Mouse (Mus musculus) embryonic facial prominence, embryonic 11.5 days (tissue): Measurements from ENCODE around the gene Col4a3. TPM values are rescaled to one million over a fixed set of nuclear protein-coding genes. Genes with fewer than 3 reads are reported as not detected.

Source experiments
- ATAC-seq: fragments of 200-750 bp; cut with Nextera tagmentation; replicated peaks from 2 replicates; pipeline ENCODE4 v1.8.0; 2017; ENCODE audit warnings: low read depth; ENCODE audit not compliant: insufficient number of reproducible peaks, low FRiP score, low TSS enrichment
- DNase-seq: peaks from one replicate; pipeline ENCODE4 v3.0.0-alpha.2; 2015; ENCODE audit warnings: low spot score
- H3K27ac ChIP-seq: fragments of 300-500 bp; sonication (generic); replicated peaks from 2 replicates; pipeline ENCODE4 v1.5.1; 2014; ENCODE audit warnings: mild to moderate bottlenecking, low read depth, low read length, control low read depth
- H3K27me3 ChIP-seq: fragments of 300-500 bp; sonication (generic); 2 replicates; pipeline ENCODE4 v1.6.1; 2014; ENCODE audit warnings: mild to moderate bottlenecking, low read length, moderate library complexity, mixed read lengths; ENCODE audit not compliant: control insufficient read depth, insufficient read depth
- H3K36me3 ChIP-seq: fragments of 300-500 bp; sonication (generic); replicated peaks from 2 replicates; pipeline ENCODE4 v1.6.1; 2014; ENCODE audit warnings: low read depth, mild to moderate bottlenecking, low read length, moderate library complexity, mixed read lengths; ENCODE audit not compliant: control insufficient read depth, insufficient read depth
- H3K4me1 ChIP-seq: fragments of 300-500 bp; sonication (generic); 2 replicates; pipeline ENCODE4 v1.6.1; 2014; ENCODE audit warnings: low read length, mixed read lengths; ENCODE audit not compliant: control insufficient read depth, insufficient read depth
- H3K4me2 ChIP-seq: fragments of 300-500 bp; sonication (generic); 2 replicates; pipeline ENCODE4 v1.6.1; 2014; ENCODE audit warnings: low read depth, mild to moderate bottlenecking, control low read depth, low read length, moderate library complexity
- H3K4me3 ChIP-seq: fragments of 300-500 bp; sonication (generic); 2 replicates; pipeline ENCODE4 v1.5.1; 2014; ENCODE audit warnings: low read depth, low read length, control low read depth
- H3K9ac ChIP-seq: fragments of 300-500 bp; sonication (generic); replicated peaks from 2 replicates; pipeline ENCODE4 v1.6.1; 2014; ENCODE audit warnings: mild to moderate bottlenecking, control low read depth, low read length
- H3K9me3 ChIP-seq: fragments of 300-500 bp; sonication (generic); replicated peaks from 2 replicates; pipeline ENCODE4 v1.6.1; 2016; ENCODE audit warnings: mild to moderate bottlenecking, low read length, inconsistent platforms, mixed read lengths; ENCODE audit not compliant: control insufficient read depth
- WGBS: fragments of 180-500 bp; shearing (Covaris S2); extraction: QIAGEN DNeasy Blood & Tissue Kit; methylation state at CpG from one replicate; pipeline ENCODE4 v1.1.7; 2014; 5-methylcytosine and 5-hydroxymethylcytosine counted together
- polyA plus RNA-seq: library from polyadenylated mRNA; unstranded; fragments of >200 nt; fragmentation: Nextera tagmentation; extraction: Ambion mirVana; gene quantifications from 2 replicates; pipeline ENCODE4 v1.2.1, GENCODE M21; 2014

The Col4a3 gene
- polyA plus RNA-seq, 1 experiment from 2014 or later, result 0.18 TPM

GRCm38 (mm10) chr1:82738066-82738465, 151.3 kb downstream of the Col4a3 start:
- ATAC-seq, result no peak
- Histone ChIP-seq H3K9ac (no peak overlapping the region), H3K36me3 (no peaks in the 10 kb centered on the region; the same call in 1 of the 2 replicates), H3K9me3 (no peaks in the 10 kb centered on the region), H3K4me2 (no peak overlapping the region), H3K27ac (no peak overlapping the region), H3K27me3 (no peaks in the 10 kb centered on the region), H3K4me1 (no peaks in the 10 kb centered on the region), H3K4me3 (no peak overlapping the region)
- no peak for DNase-seq
- 93% methylated on average over 1 of the region's 1 CpGs for WGBS

GRCm38 (mm10) chr1:82741539-82741938, 154.8 kb downstream of the Col4a3 start:
- Histone ChIP-seq H3K9me3 (no peaks in the 10 kb centered on the region), H3K36me3 (no peaks in the 10 kb centered on the region), H3K4me2 (no peak overlapping the region), H3K9ac (no peak overlapping the region), H3K4me3 (no peak overlapping the region), H3K27ac (no peak overlapping the region), H3K27me3 (no peaks in the 10 kb centered on the region), H3K4me1 (no peaks in the 10 kb centered on the region)
- ATAC-seq, result no peak
- no peak for DNase-seq
- 85% methylated on average over 7 of the region's 7 CpGs for WGBS

GRCm38 (mm10) chr1:82743962-82744361, 157.2 kb downstream of the Col4a3 start:
- ATAC-seq, result no peak
- Histone ChIP-seq H3K4me3 (no peak overlapping the region), H3K27ac (no peak overlapping the region), H3K27me3 (no peaks in the 10 kb centered on the region), H3K9me3 (no peaks in the 10 kb centered on the region), H3K36me3 (no peaks in the 10 kb centered on the region), H3K9ac (no peak overlapping the region), H3K4me2 (no peak overlapping the region), H3K4me1 (no peaks in the 10 kb centered on the region)
- no peak for DNase-seq
- 90% methylated on average over 3 of the region's 3 CpGs for WGBS

- no peak overlapping the region for H3K27ac ChIP-seq
- 84% methylated on average over 4 of the region's 4 CpGs for WGBS
- no peak for DNase-seq
- no peaks in the 10 kb centered on the region for H3K27me3 ChIP-seq
- H3K9ac ChIP-seq, result no peak overlapping the region
- no peaks in the 10 kb centered on the region for H3K9me3 ChIP-seq
- H3K4me3 ChIP-seq, result no peak overlapping the region
- no peak; the same call in 1 of the 2 replicates for ATAC-seq
- no peak overlapping the region for H3K4me2 ChIP-seq
- H3K4me1 ChIP-seq, result no peaks in the 10 kb centered on the region
- H3K36me3 ChIP-seq, result no peaks in the 10 kb centered on the region
Observed at GRCm38 (mm10) chr1:82746408-82746807, 159.7 kb downstream of the Col4a3 start.

- WGBS, result 88% methylated on average over 2 of the region's 2 CpGs
- H3K36me3 ChIP-seq, result no peaks in the 10 kb centered on the region
- ATAC-seq, result no peak
Observed at GRCm38 (mm10) chr1:82747714-82748452, 161.2 kb downstream of the Col4a3 start.

GRCm38 (mm10) chr1:82759520-82759919, 172.8 kb downstream of the Col4a3 start:
- Histone ChIP-seq H3K27ac (no peak overlapping the region), H3K9me3 (no peaks in the 10 kb centered on the region), H3K4me2 (no peak overlapping the region), H3K27me3 (no peaks in the 10 kb centered on the region), H3K4me1 (no peaks in the 10 kb centered on the region), H3K9ac (no peak overlapping the region), H3K36me3 (no peaks in the 10 kb centered on the region), H3K4me3 (no peak overlapping the region)
- 82% methylated on average over 1 of the region's 1 CpGs for WGBS
- DNase-seq (peak; percentile 7), ATAC-seq (no peak)

More at GRCm38 (mm10) chr1:82747714-82748452, 161.2 kb downstream of the Col4a3 start:
- no peak for DNase-seq
- Histone ChIP-seq H3K27ac (no peak overlapping the region), H3K27me3 (no peaks in the 10 kb centered on the region), H3K4me2 (no peak overlapping the region), H3K9me3 (no peaks in the 10 kb centered on the region), H3K4me3 (no peak overlapping the region), H3K4me1 (no peaks in the 10 kb centered on the region), H3K9ac (no peak overlapping the region)

- H3K27me3 ChIP-seq, result no peaks in the 10 kb centered on the region
- H3K4me3 ChIP-seq, result no peak overlapping the region
- ATAC-seq (no peak), DNase-seq (no peak)
- WGBS, result 92% methylated on average over 8 of the region's 8 CpGs
- H3K36me3 ChIP-seq, result no peaks in the 10 kb centered on the region
- H3K4me1 ChIP-seq, result no peaks in the 10 kb centered on the region
- H3K9ac ChIP-seq, result no peak overlapping the region
- H3K4me2 ChIP-seq, result no peak overlapping the region
- no peak overlapping the region for H3K27ac ChIP-seq
- H3K9me3 ChIP-seq, result no peaks in the 10 kb centered on the region
Observed at GRCm38 (mm10) chr1:82761454-82762169, 174.9 kb downstream of the Col4a3 start.

- H3K9me3 ChIP-seq, result no peaks in the 10 kb centered on the region
- H3K9ac ChIP-seq, result no peak overlapping the region
- H3K4me3 ChIP-seq, result no peak overlapping the region
- H3K27me3 ChIP-seq, result no peaks in the 10 kb centered on the region
- no peak overlapping the region for H3K4me2 ChIP-seq
- DNase-seq (no peak), ATAC-seq (no peak)
- H3K27ac ChIP-seq, result no peak overlapping the region
- 72% methylated on average over 1 of the region's 1 CpGs for WGBS
- H3K4me1 ChIP-seq, result no peaks in the 10 kb centered on the region
- H3K36me3 ChIP-seq, result no peaks in the 10 kb centered on the region
Observed at GRCm38 (mm10) chr1:82762274-82762673, 175.6 kb downstream of the Col4a3 start.
